Mouse (Mus musculus): ENCODE measurements around the gene Cops6. TPM values are rescaled to one million over a fixed set of nuclear protein-coding genes. Genes with fewer than 3 reads are reported as not detected.

Cops6 gene
- polyA plus RNA-seq, 2 experiments: 149 to 262 TPM

DNA sequence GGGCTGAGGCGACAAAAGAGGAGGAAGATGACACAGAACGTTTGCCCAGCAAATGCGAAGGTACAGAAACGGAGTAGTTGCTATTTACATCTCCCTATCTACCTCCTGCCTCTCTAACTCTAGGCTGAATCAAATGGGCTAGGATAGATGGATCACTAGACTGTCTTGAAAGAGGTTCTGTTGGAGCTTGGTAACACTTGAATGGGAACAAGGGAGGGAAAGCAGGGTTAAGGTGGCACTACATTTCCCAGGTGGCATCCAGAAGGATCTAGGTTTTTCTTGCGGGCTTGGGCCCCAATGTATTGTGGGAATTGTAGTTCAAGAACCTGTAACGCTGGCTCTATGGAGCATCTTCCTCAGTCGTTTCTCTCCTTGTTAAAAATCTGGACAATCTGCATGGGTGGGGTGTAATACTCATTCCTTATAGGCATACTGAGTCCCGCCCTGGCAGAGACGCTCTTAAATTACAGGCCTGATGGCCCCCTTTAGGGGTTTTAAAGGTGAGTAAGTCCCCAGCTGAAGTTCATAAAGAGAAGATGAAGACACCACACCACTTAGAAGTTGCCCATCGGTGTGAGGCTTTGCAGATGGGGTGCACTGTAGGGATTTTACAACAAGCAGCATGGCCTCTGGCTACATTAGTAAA lies 26.9 kb downstream of the Cops6 start:
- 0% methylated on average over 10 of the region's 10 CpGs for WGBS
- peak; percentile 89 for DNase-seq (ENCODE audit: low spot score)
- Histone ChIP-seq H3K4me3 (replicated peaks; ENCODE audit: low read length) (peak overlapping the region; percentile 52), H3K27me3 (ENCODE audit: control insufficient read depth, insufficient read depth, low read length) (no peaks in the 10 kb centered on the region), H3K27ac (replicated peaks; ENCODE audit: low read depth, low read length) (no peak overlapping the region; the same call in 1 of the 2 replicates), H3K9ac (ENCODE audit: low read depth, low read length, severe bottlenecking) (peak overlapping the region; percentile 85), H3K4me2 (replicated peaks; ENCODE audit: low read depth, low read length, severe bottlenecking) (peak overlapping the region; percentile 84), H3K4me1 (ENCODE audit: control insufficient read depth, insufficient read depth, low read length) (peaks cover 13% of the 10 kb centered on the region), H3K36me3 (ENCODE audit: control insufficient read depth, insufficient read depth, low read length) (peaks cover 42% of the 10 kb centered on the region), H3K9me3 (ENCODE audit: control insufficient read depth, low read length) (no peaks in the 10 kb centered on the region)
- no peak for TF ChIP-seq POLR2A (IDR thresholded peaks at IDR 0.05; ENCODE audit: borderline replicate concordance, extremely low read depth, insufficient read depth, insufficient read length)
- ATAC-seq (ENCODE audit: low FRiP score, low read depth): peak; percentile 79

DNA sequence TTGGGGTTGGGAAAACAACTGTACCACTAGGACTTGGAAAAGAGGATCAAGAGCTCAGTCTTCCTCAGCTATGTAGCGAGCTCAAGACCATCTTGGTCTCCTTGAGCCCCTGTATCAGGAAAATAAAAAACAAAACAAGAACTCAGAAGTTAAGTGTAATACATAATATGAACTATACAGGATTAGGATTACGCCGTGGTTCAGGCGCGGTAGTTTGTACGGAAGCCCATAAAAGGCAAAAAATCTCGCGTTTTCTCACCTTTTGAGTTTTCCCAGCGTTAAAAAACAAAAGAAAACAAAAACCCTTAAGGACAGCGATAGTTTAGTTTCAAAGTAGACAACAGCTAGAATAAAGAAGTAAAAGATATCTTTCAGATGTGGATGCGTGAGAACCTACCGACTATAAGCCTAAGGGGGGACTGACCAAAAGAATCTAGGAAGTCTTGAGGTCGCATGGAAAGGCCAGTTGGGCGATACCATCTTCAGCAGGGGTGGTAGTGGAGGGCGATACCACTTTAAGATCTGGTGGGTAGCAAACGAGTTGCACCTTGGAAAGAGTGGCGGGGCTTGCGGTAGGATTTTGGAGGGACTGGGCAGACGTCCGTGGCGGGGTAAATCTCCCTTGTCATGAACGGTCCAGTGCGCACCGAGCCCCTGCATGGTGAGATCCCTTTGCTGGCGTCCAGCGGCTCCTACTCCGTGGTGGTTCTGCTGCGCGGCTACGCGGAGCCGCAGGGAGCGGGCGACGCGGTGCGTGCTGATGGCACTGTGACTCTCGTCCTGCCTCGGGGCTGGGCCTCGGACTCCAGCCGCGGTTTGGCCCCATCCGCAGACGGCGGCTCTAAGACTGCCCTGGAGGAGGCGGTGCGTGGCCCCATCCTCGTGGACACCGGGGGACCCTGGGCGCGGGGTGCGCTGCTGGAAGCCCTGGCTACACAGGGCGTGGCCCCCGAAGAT lies 33.2 kb downstream of the Cops6 start, which contains the start of gene Mblac1:
TSS of gene Mblac1 (plus strand) at position 544 of the 957 bp plus-strand sequence.
- Histone ChIP-seq H3K9me3 (ENCODE audit: control insufficient read depth, low read length) (no peaks in the 10 kb centered on the region), H3K4me1 (ENCODE audit: control insufficient read depth, insufficient read depth, low read length) (peaks cover 11% of the 10 kb centered on the region; the same call in 1 of the 2 replicates), H3K4me3 (replicated peaks; ENCODE audit: low read length) (peak within 1 kb of the TSS; percentile 74), H3K4me2 (replicated peaks; ENCODE audit: low read depth, low read length, severe bottlenecking) (peak within 1 kb of the TSS; percentile 92), H3K36me3 (ENCODE audit: control insufficient read depth, insufficient read depth, low read length) (peaks cover 30% of the 10 kb centered on the region), H3K9ac (ENCODE audit: low read depth, low read length, severe bottlenecking) (peak within 1 kb of the TSS; percentile 91), H3K27ac (replicated peaks; ENCODE audit: low read depth, low read length) (peak within 1 kb of the TSS; percentile 85), H3K27me3 (ENCODE audit: control insufficient read depth, insufficient read depth, low read length) (no peaks in the 10 kb centered on the region)
- peak; percentile 76 for ATAC-seq (ENCODE audit: low FRiP score, low read depth)
- no peak for TF ChIP-seq POLR2A (IDR thresholded peaks at IDR 0.05; ENCODE audit: borderline replicate concordance, extremely low read depth, insufficient read depth, insufficient read length)
- WGBS: 7% methylated on average over 44 of the region's 54 CpGs
- DNase-seq (ENCODE audit: low spot score): peak; percentile 86

DNA sequence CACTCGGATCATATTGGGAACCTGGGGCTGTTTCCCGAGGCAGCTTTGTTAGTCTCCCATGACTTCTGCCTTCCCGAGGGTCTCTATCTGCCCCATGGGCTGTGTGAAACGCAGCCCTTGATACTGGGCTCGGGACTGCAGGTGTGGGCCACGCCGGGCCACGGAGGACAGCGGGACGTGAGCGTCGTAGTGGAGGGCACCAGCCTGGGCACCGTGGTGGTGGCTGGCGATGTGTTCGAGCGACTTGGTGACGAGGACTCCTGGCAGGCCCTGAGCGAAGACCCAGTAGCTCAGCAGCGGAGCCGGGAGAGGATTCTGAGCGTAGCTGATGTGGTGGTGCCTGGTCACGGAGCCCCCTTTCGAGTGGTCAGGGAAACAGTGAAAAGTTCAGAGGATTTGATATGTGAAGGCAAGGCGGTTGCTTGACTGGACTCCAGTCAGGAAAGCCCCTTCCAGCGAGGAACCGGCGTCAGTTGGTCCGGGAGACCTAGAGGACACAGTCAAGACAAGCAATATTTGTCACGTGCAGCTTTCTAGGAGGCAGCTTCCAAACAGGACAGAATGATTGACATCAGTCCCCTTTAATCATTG lies 34.0 kb downstream of the Cops6 start:
- Histone ChIP-seq H3K9me3 (ENCODE audit: control insufficient read depth, low read length) (no peaks in the 10 kb centered on the region), H3K9ac (ENCODE audit: low read depth, low read length, severe bottlenecking) (peak overlapping the region; percentile 91), H3K27me3 (ENCODE audit: control insufficient read depth, insufficient read depth, low read length) (no peaks in the 10 kb centered on the region), H3K4me3 (replicated peaks; ENCODE audit: low read length) (peak overlapping the region; percentile 74), H3K4me1 (ENCODE audit: control insufficient read depth, insufficient read depth, low read length) (peaks cover 11% of the 10 kb centered on the region; the same call in 1 of the 2 replicates), H3K27ac (replicated peaks; ENCODE audit: low read depth, low read length) (peak overlapping the region; percentile 85), H3K36me3 (ENCODE audit: control insufficient read depth, insufficient read depth, low read length) (peaks cover 27% of the 10 kb centered on the region), H3K4me2 (replicated peaks; ENCODE audit: low read depth, low read length, severe bottlenecking) (peak overlapping the region; percentile 92)
- TF ChIP-seq POLR2A (IDR thresholded peaks at IDR 0.05; ENCODE audit: borderline replicate concordance, extremely low read depth, insufficient read depth, insufficient read length): no peak
- whole genome bisulfite sequencing: 2% methylated on average over 27 of the region's 29 CpGs
- DNase-seq (ENCODE audit: low spot score): no peak
- ATAC-seq (ENCODE audit: low FRiP score, low read depth): peak; percentile 53

DNA sequence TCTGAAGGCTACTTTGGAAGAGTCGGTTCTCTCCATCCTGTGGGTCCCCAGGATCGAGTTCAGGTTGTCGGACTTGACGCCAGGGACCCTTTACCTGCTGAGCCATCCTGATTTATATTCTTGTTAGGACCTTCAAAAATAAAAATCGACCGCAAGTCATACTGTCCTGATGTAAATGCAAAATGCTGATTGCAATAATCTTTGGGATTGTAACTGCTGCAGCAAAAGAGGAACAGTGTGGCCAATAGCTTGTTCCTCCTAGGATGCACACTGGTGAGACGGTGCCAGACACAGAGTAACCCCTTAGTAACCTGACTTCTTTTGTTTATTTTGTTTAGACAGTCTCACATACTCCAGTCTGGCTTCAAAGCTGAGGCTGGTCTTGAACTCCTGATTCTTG lies 34.6 kb downstream of the Cops6 start:
- peaks cover 11% of the 10 kb centered on the region; the same call in 1 of the 2 replicates for H3K4me1 ChIP-seq (ENCODE audit: control insufficient read depth, insufficient read depth, low read length)
- H3K27me3 ChIP-seq (ENCODE audit: control insufficient read depth, insufficient read depth, low read length): no peaks in the 10 kb centered on the region
- peak overlapping the region; percentile 74 for H3K4me3 ChIP-seq (replicated peaks; ENCODE audit: low read length)
- no peak for TF ChIP-seq POLR2A (IDR thresholded peaks at IDR 0.05; ENCODE audit: borderline replicate concordance, extremely low read depth, insufficient read depth, insufficient read length)
- peak overlapping the region; percentile 91; the same call in 1 of the 2 replicates for H3K9ac ChIP-seq (ENCODE audit: low read depth, low read length, severe bottlenecking)
- 76% methylated on average over 7 of the region's 7 CpGs for WGBS
- ATAC-seq (ENCODE audit: low FRiP score, low read depth) (no peak), DNase-seq (ENCODE audit: low spot score) (no peak)
- no peak overlapping the region for H3K27ac ChIP-seq (replicated peaks; ENCODE audit: low read depth, low read length)
- peaks cover 27% of the 10 kb centered on the region for H3K36me3 ChIP-seq (ENCODE audit: control insufficient read depth, insufficient read depth, low read length)
- peak overlapping the region; percentile 92 for H3K4me2 ChIP-seq (replicated peaks; ENCODE audit: low read depth, low read length, severe bottlenecking)
- H3K9me3 ChIP-seq (ENCODE audit: control insufficient read depth, low read length): no peaks in the 10 kb centered on the region

DNA sequence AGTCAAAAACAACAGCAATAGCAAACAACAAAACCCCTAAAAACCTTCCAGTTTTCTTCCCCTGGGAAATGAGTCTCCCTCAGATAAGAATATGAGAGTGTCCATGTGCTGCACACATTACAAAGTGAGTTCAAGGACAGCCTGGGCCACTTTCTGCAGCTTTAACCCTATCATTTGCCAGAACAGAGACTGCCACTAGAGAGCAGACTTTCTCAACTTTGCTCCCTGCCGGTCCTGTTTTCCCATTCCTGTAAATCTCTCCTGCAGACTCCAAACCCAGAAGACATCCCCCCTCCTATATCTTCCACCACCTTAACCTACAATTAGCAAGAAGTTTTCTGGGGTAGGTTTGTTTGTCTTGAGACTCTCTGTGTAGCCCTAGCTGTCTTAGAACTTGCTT lies 38.7 kb downstream of the Cops6 start:
- no peak overlapping the region for H3K27ac ChIP-seq (replicated peaks; ENCODE audit: low read depth, low read length)
- H3K4me1 ChIP-seq (ENCODE audit: control insufficient read depth, insufficient read depth, low read length): peaks cover 8% of the 10 kb centered on the region; the same call in 1 of the 2 replicates
- no peak for DNase-seq (ENCODE audit: low spot score)
- H3K9me3 ChIP-seq (ENCODE audit: control insufficient read depth, low read length): peaks cover 5% of the 10 kb centered on the region; the same call in 1 of the 2 replicates
- no peaks in the 10 kb centered on the region for H3K27me3 ChIP-seq (ENCODE audit: control insufficient read depth, insufficient read depth, low read length)
- no peak for TF ChIP-seq POLR2A (IDR thresholded peaks at IDR 0.05; ENCODE audit: borderline replicate concordance, extremely low read depth, insufficient read depth, insufficient read length)
- H3K4me2 ChIP-seq (replicated peaks; ENCODE audit: low read depth, low read length, severe bottlenecking): no peak overlapping the region
- no peaks in the 10 kb centered on the region for H3K36me3 ChIP-seq (ENCODE audit: control insufficient read depth, insufficient read depth, low read length)
- no peak overlapping the region for H3K4me3 ChIP-seq (replicated peaks; ENCODE audit: low read length)
- 13% methylated on average over 1 of the region's 1 CpGs for WGBS
- no peak overlapping the region for H3K9ac ChIP-seq (ENCODE audit: low read depth, low read length, severe bottlenecking)
- no peak for ATAC-seq (ENCODE audit: low FRiP score, low read depth)

Measured in limb, embryonic 14.5 days (tissue).